7 mouse cellular contexts compared by ENCODE assay signal in the genomic region with DNA sequence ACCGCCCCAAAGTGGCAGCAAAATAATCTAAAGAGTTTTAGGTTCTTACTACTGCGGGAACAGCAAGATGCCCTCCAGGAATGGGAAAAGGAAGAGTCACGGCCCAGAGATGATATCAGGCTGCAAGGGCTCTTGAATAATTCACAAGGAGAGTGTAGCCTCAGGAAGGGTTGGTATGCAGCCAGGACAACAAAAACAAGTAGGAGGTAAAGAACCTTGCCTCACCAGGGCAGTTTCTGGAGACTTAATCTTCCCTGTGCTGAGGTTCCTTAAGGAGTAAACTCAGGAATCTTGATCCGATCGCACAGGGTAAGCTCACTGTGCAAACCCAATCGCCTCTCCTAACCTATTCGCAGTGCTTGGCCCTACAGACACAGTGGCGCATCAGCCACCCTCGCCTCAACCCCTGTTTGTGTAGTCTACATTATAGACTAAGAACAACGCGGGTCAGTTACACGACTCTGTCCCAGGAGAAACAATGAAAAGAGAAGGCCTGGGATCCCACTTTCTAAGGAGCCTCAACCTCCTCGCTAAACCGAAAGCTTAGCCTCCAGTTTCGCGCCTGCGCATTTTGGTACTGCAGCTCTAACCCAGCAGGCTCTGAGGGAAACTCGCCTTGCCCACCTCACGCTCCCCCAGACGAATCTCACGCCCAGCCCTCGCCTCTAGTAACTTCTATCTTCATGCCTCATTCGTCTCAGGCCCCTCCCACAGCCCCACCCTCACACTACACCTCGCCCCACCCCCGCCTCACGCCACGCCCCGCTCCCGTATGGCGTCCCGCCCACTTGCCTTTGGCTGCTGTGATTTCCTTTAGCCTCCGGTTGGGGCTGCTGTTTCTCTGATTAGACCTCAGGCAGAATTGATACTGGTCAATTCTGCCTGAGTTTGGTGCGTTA. TPM values are rescaled to one million over a fixed set of nuclear protein-coding genes. Genes with fewer than 3 reads are reported as not detected.
DNase-seq lines count a peak whose midpoint lies in the region; ATAC-seq lines count a peak whose summit lies in the region.

No protein-coding gene starts in this region.

- H3K9me3 ChIP-seq in embryonic facial prominence, embryonic 10.5 days = no peaks in the 10 kb centered on the region
- H3K9me3 ChIP-seq in limb, embryonic 11.5 days (ENCODE audit: control insufficient read depth, low read length) = no peaks in the 10 kb centered on the region
- no peaks in the 10 kb centered on the region for H3K9me3 ChIP-seq in midbrain, embryonic 14.5 days (ENCODE audit: control insufficient read depth, low read length)

- 7% methylated on average over 33 of the region's 33 CpGs for WGBS in embryonic facial prominence, embryonic 10.5 days
- WGBS in limb, embryonic 11.5 days = 11% methylated on average over 33 of the region's 33 CpGs
- WGBS in midbrain, embryonic 14.5 days = 7% methylated on average over 33 of the region's 33 CpGs

- peak overlapping the region; percentile 35 for H3K4me2 ChIP-seq in limb, embryonic 11.5 days (ENCODE audit: low read depth, severe bottlenecking)
- peak overlapping the region; percentile 69 for H3K4me2 ChIP-seq in midbrain, embryonic 14.5 days (ENCODE audit: low read length)

- no peaks in the 10 kb centered on the region for H3K27me3 ChIP-seq in embryonic facial prominence, embryonic 10.5 days (replicated peaks; ENCODE audit: low read depth, poor library complexity, severe bottlenecking)
- no peaks in the 10 kb centered on the region for H3K27me3 ChIP-seq in limb, embryonic 11.5 days (ENCODE audit: control insufficient read depth, insufficient read depth, low read length)
- no peaks in the 10 kb centered on the region for H3K27me3 ChIP-seq in midbrain, embryonic 14.5 days (ENCODE audit: control insufficient read depth, insufficient read depth, low read length)

- peak overlapping the region; percentile 83 for H3K27ac ChIP-seq in embryonic facial prominence, embryonic 10.5 days (replicated peaks)
- peak overlapping the region; percentile 64 for H3K27ac ChIP-seq in limb, embryonic 11.5 days (replicated peaks; ENCODE audit: low read depth, low read length)
- H3K27ac ChIP-seq in midbrain, embryonic 14.5 days (replicated peaks; ENCODE audit: low read depth, low read length) = peak overlapping the region; percentile 77

- H3K36me3 ChIP-seq in embryonic facial prominence, embryonic 10.5 days (replicated peaks) = no peaks in the 10 kb centered on the region
- H3K36me3 ChIP-seq in limb, embryonic 11.5 days (ENCODE audit: control insufficient read depth, insufficient read depth, low read length) = no peaks in the 10 kb centered on the region
- H3K36me3 ChIP-seq in midbrain, embryonic 14.5 days (ENCODE audit: control insufficient read depth, insufficient read depth, low read length) = no peaks in the 10 kb centered on the region

- DNase-seq in adrenal gland, postnatal 10 days = peak; percentile 94
- DNase-seq in embryonic facial prominence, embryonic 10.5 days (ENCODE audit: low spot score) = peak; percentile 98
- DNase-seq in gonadal fat pad, adult 2 months (ENCODE audit: low read depth) = peak; percentile 75
- DNase-seq in kidney, adult 11 months = peak; percentile 87
- peak; percentile 90 for DNase-seq in limb, embryonic 11.5 days (ENCODE audit: low spot score)
- DNase-seq in midbrain, embryonic 14.5 days = peak; percentile 93
- DNase-seq in spleen, adult 18-20 months = peak; percentile 85 to 89

- peak overlapping the region; percentile 59 for H3K9ac ChIP-seq in limb, embryonic 11.5 days (ENCODE audit: low read length)
- H3K9ac ChIP-seq in midbrain, embryonic 14.5 days (replicated peaks; ENCODE audit: low read length) = peak overlapping the region; percentile 55

- H3K4me1 ChIP-seq in embryonic facial prominence, embryonic 10.5 days = peaks cover 19% of the 10 kb centered on the region
- peaks cover 4% of the 10 kb centered on the region for H3K4me1 ChIP-seq in limb, embryonic 11.5 days (ENCODE audit: control insufficient read depth, insufficient read depth, low read length)
- peaks cover 10% of the 10 kb centered on the region; the same call in 1 of the 2 replicates for H3K4me1 ChIP-seq in midbrain, embryonic 14.5 days (ENCODE audit: control insufficient read depth, insufficient read depth, low read length)

- peak overlapping the region; percentile 54 for H3K4me3 ChIP-seq in embryonic facial prominence, embryonic 10.5 days
- peak overlapping the region; percentile 21 for H3K4me3 ChIP-seq in limb, embryonic 11.5 days (ENCODE audit: low read depth, low read length)
- H3K4me3 ChIP-seq in midbrain, embryonic 14.5 days (replicated peaks; ENCODE audit: low read depth, low read length) = peak overlapping the region; percentile 33

- peak; percentile 93 for ATAC-seq in limb, embryonic 11.5 days (ENCODE audit: insufficient number of reproducible peaks, low FRiP score, low TSS enrichment, low read depth)
- ATAC-seq in midbrain, embryonic 14.5 days (ENCODE audit: low FRiP score, low TSS enrichment) = peak; percentile 94

RNA-seq across cellular contexts. Expression of a gene that starts 6.5 kb away (rescaled TPM):
- total RNA-seq in adrenal gland, postnatal 10 days (2021) = 10 to 100 TPM; 47.8 to 48.1 TPM
- 33.8 and 33.9 TPM in 2 replicates for polyA plus RNA-seq in embryonic facial prominence, embryonic 10.5 days (2016; fragmentation: Nextera tagmentation; extraction: Ambion mirVana)
- polyA plus RNA-seq in gonadal fat pad, adult 2 months (2012; rRNA removed) = 140 and 143 TPM in 2 replicates
- 30.7 and 33.1 TPM in 2 replicates for polyA plus RNA-seq in limb, embryonic 11.5 days (2014; fragmentation: Nextera tagmentation; extraction: Ambion mirVana)
- 42.0 and 47.8 TPM in 2 replicates for polyA plus RNA-seq in midbrain, embryonic 14.5 days (2014; fragmentation: Nextera tagmentation; extraction: Ambion mirVana)

RNA-seq across cellular contexts. Expression of a gene that starts 13.3 kb away (rescaled TPM):
- 10 to 100 TPM; 16.2 to 24.8 TPM for total RNA-seq in adrenal gland, postnatal 10 days (2021)
- 29.0 and 30.8 TPM in 2 replicates for polyA plus RNA-seq in embryonic facial prominence, embryonic 10.5 days (2016; fragmentation: Nextera tagmentation; extraction: Ambion mirVana)
- 12.9 and 14.1 TPM in 2 replicates for polyA plus RNA-seq in gonadal fat pad, adult 2 months (2012; rRNA removed)
- polyA plus RNA-seq in limb, embryonic 11.5 days (2014; fragmentation: Nextera tagmentation; extraction: Ambion mirVana) = 24.0 and 27.1 TPM in 2 replicates
- 25.0 and 25.3 TPM in 2 replicates for polyA plus RNA-seq in midbrain, embryonic 14.5 days (2014; fragmentation: Nextera tagmentation; extraction: Ambion mirVana)

RNA-seq across cellular contexts. Expression of a gene that starts 18.8 kb away (rescaled TPM):
- 10 to 100 TPM; 21.8 to 22.6 TPM for total RNA-seq in adrenal gland, postnatal 10 days (2021)
- 42.0 and 43.3 TPM in 2 replicates for polyA plus RNA-seq in embryonic facial prominence, embryonic 10.5 days (2016; fragmentation: Nextera tagmentation; extraction: Ambion mirVana)
- polyA plus RNA-seq in gonadal fat pad, adult 2 months (2012; rRNA removed) = 30.0 and 40.7 TPM in 2 replicates
- polyA plus RNA-seq in limb, embryonic 11.5 days (2014; fragmentation: Nextera tagmentation; extraction: Ambion mirVana) = 21.0 and 21.6 TPM in 2 replicates
- polyA plus RNA-seq in midbrain, embryonic 14.5 days (2014; fragmentation: Nextera tagmentation; extraction: Ambion mirVana) = 46.0 and 47.6 TPM in 2 replicates

RNA-seq across cellular contexts. Expression of a gene that starts 19.0 kb away (rescaled TPM):
- total RNA-seq in adrenal gland, postnatal 10 days (2021) = 10 to 100 TPM; 67.9 to 72.7 TPM
- polyA plus RNA-seq in embryonic facial prominence, embryonic 10.5 days (2016; fragmentation: Nextera tagmentation; extraction: Ambion mirVana) = 108 and 117 TPM in 2 replicates
- 105 and 120 TPM in 2 replicates for polyA plus RNA-seq in gonadal fat pad, adult 2 months (2012; rRNA removed)
- polyA plus RNA-seq in limb, embryonic 11.5 days (2014; fragmentation: Nextera tagmentation; extraction: Ambion mirVana) = 107 and 110 TPM in 2 replicates
- polyA plus RNA-seq in midbrain, embryonic 14.5 days (2014; fragmentation: Nextera tagmentation; extraction: Ambion mirVana) = 104 and 123 TPM in 2 replicates

RNA-seq across cellular contexts. Expression of a gene that starts 30.7 kb away (rescaled TPM):
- total RNA-seq in adrenal gland, postnatal 10 days (2021) = 100 to 1,000 TPM; 176 to 198 TPM
- polyA plus RNA-seq in embryonic facial prominence, embryonic 10.5 days (2016; fragmentation: Nextera tagmentation; extraction: Ambion mirVana) = 248 and 258 TPM in 2 replicates
- polyA plus RNA-seq in gonadal fat pad, adult 2 months (2012; rRNA removed) = 150 and 153 TPM in 2 replicates
- 213 and 231 TPM in 2 replicates for polyA plus RNA-seq in limb, embryonic 11.5 days (2014; fragmentation: Nextera tagmentation; extraction: Ambion mirVana)
- polyA plus RNA-seq in midbrain, embryonic 14.5 days (2014; fragmentation: Nextera tagmentation; extraction: Ambion mirVana) = 144 and 151 TPM in 2 replicates

Comparison
In these comparisons a context has a peak if more than half of its experiments do, and no peak if none do; other contexts are left out.
1. Peak in every context shown above with its lines: DNase-seq, ATAC-seq, H3K4me3 ChIP-seq and H3K27ac ChIP-seq.